Mouse (Mus musculus) thymus, postnatal 36 days (tissue): ENCODE results near the gene Syn3.

ENCODE experiments used
- DNase-seq, 2 experiments: peaks; one replicate each; pipeline ENCODE4 v3.0.0; 2022; ENCODE audit warnings: mixed read lengths in 2 of 2

Gene Syn3

GRCm38 (mm10) chr10:86193863-86194434, 304.7 kb downstream of the Syn3 start:
- DNase-seq, result no peak

GRCm38 (mm10) chr10:86188614-86189013, 310.1 kb downstream of the Syn3 start:
- DNase-seq, result no peak

DNA sequence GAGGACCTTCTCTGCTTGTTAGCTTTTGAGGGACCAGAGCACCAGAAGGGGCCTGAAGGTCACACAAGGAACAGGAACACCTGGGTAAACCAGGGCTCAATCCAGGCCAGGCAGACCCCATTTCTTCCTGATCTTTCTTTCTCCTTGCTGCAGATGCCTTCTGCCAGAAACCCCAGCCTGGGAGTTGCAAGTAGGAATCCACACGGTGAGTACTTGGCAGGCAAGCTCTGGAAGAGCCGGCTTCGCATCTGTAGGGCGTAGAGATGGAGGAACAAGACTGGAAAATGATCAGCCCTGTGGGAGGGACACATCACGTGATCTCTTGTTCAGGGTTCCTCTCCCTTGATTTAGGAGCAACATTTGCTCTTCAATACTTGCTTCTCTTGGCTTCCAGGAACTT, 310.8 kb downstream of the Syn3 start:
- DNase-seq, result no peak

- DNase-seq, result no peak
These were observed 315.4 kb downstream of the Syn3 start for GRCm38 (mm10) chr10:86183148-86183885.

DNA sequence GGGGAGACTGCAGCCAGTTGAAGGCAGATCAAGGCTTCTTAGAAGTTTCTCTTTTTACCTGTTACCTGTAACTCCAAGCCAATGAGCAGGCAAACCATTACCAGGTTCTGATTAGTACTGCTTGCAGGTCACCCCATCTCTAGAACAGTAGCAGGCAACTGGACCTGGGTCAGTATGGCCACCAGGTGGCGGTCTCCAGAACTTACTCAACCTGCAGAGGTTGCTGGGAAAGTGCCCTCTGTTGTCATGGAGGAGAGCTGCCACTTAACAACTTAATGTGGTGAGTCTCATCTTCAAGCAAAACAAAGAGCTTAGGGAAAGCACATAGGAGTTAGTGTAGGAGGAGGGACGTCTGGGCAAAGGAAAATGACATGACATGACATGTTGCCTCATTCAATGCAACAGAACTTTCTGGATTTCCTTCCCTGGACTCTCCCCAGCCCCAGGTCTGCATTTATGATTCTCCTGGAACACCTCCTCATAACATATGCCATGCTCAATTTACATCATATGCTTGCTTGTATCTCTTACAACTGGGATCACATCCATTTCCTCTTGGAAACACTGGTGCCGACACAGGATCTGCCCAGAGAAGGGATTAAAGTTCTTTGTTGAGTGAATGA, 316.4 kb downstream of the Syn3 start:
- peak; percentile 17 to 30 for DNase-seq

DNA sequence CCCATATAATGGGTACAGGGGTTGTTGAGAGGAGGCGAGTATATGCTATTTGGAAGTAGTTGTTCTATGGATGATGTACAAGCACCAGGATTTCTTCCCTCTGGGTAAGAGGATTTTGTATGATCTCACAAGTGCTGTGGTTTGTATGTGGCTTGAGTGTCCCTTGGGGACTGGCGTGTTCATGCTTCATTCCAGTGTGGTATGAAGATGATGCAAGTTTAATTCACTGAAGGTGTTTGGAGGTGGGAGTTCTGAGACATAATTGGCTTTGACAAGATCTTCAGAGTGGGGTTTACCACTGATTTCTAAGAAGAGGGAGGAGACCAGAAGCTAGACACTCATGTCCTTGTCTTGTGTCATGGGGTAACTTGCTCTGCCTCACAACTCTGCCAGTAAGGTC, 322.3 kb downstream of the Syn3 start:
- no peak for DNase-seq

- DNase-seq, result no peak
These were observed 324.7 kb downstream of the Syn3 start for GRCm38 (mm10) chr10:86174017-86174416.

DNA sequence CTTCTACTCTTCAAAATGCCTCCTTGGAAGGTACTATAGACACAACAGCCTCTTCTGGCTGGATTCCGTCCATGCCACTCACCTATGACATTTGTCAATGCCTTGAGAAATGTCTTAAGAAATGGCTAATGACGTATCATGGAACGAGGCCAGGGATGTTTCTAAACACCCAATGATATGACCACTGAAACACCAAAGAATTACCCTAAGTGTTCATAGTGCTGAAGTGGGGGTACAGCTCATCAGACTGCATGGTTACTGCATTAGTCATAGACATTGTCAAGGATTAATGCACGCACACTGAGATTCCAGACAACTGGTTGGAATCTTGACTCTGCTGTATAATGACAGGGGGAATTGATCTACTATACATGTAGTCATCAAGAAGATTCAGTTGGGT, 325.4 kb downstream of the Syn3 start:
- no peak for DNase-seq

DNA sequence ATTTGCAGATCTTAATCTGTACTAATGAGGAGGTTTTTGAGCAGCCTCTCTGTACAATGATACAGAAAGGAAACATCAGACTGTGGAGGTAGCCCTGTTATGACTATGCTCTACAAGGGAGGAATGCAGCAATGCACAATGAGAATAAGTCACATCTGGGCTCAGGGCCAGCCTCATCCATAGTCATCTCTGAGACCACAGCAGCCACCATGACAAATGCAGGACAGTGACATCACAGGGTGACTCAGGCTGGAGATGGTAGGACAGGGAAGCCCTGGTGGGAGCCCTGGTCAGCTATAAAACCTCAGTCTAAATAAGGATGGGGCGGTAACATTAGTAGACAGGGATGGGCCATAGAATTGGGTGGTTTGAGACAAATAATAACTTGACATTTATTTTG, 327.4 kb downstream of the Syn3 start:
- no peak for DNase-seq

- no peak for DNase-seq
These were observed 330.6 kb downstream of the Syn3 start for GRCm38 (mm10) chr10:86168084-86168483.

GRCm38 (mm10) chr10:86166854-86167268, 331.8 kb downstream of the Syn3 start:
- no peak for DNase-seq

DNA sequence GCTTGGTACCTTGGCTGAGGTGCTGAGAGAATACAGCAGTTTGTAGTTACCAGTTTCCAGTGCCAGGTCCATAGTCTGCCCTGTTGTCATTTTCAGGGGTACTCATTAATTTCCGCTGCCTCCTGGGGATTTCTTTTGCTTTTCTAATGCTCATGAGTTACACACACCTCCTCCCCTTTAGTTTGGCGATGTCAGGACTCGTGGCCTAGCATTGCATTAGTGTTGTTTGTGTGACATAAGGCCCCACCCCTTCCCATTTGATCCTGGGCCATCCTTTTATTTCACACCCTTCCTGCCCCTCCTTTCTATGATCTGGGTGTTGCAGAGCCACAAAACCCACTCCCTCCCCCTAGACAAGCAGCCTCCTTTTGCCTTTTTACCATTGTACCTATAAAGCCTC, 334.6 kb downstream of the Syn3 start:
- no peak for DNase-seq

DNA sequence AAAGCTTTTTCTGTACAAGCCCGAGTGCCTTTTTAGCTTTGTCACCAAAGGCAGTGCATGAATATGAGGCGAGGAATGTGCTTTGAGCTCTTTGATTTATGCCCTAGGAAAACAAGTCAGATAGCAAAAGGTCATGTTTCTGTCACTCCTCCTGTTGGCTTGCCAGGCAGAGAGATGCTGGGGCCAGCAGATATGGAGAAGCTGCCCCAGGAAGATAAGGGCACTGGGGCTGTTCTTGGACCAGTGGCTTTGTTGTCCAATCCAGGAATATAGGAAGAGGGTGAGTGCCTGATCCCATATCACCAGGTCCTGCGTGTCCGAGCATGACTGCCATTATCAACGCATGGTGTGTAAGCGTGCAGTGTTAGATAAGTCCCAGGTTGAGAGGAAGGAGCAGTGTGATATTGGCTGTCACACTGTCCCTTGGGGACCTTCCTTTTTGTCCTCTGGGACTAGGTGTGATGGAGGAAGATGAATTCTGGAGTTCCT, 336.9 kb downstream of the Syn3 start:
- no peak for DNase-seq

DNA sequence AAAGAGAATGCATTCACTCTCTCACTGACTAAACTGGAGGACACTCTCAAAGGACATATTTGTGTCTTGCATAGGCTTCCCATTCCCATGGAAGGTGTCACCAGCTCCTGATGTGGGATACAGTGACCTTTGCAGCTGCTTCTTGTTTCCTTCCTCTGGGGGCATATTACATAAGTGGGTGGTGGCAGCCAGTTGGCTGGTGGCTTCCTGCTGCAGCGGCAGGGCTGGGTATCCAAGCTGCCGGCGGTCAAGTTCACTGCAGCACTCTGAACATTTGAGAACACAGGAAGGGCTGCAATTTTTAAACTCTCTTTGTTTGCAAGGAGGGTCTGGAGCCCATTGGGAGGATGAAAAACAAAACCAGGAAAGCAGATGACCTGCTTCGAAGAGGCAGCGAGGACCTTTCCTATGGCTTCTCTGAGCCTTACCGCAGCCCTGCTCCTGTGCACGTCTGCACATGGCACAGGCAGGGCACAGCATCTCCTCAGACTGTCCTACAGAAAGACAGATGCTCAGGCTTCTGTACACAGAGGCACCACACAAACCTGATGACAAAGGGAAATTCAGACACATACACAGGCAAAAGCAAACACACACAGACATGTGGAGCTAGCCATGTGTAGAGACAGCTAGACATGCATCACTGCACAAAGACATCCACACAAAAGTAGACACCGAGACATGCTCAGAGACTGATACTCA, 340.3 kb downstream of the Syn3 start:
- DNase-seq, result no peak

GRCm38 (mm10) chr10:86155344-86155743, 343.4 kb downstream of the Syn3 start:
- no peak for DNase-seq

DNA sequence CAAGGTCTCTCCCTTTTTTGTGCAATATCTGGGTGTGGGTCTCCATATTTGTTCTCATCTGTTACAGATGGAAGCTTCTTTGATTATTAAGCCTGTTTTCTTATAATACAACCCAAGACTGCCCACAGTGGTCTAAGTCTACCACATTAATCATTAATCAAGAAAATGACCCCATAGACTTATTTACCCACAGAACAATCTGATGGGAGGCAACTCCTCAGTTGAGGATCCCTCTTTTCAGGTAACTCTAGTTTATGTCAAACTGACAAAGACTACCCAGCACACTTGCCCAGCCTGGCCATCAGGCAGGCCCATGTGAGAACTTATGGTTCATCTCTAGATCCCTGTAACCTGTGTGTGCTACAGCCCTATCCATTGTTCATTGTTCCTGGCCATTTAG, 345.5 kb downstream of the Syn3 start:
- no peak for DNase-seq

DNA sequence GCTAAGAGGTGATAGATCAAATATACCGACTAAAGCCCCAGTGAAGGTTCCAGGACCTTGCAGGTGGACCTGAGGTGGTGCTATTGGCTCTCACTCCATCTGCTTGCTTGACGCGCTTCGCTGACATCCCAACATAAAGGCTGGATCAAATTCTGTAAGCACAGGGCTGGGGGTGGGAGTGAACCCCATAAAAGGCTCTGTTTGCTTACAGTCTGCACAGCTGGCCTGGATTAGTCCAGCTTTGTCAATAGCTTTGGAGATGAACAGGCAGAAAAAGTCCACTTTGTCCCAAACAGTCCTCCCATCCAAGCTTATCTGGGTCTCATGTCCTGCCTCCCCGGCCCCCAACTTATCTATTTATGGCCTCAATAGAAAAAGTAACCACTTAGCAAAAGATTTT, 347.3 kb downstream of the Syn3 start:
- no peak for DNase-seq

DNA sequence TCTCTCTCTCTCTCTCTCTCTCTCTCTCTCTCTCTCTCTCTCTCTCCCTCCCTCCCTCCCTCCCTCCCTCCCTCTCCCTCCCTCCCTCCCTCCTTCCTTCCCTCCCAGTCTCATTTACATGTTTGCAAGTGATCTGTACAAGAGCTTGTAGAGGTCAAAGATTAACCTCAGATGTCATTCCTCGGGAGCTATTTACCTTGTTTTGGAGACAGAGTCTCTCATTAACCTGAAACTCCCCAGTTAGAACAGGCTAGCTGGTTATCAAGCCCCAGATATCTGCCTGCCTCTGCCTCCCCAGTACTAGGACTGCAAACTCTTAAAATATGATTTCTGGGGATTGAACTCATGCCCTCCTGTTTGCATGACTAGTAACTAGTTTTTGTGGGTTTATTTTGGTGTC, 348.6 kb downstream of the Syn3 start:
- no peak for DNase-seq

GRCm38 (mm10) chr10:86149029-86149818, 349.5 kb downstream of the Syn3 start:
- no peak for DNase-seq

- DNase-seq, result no peak
These were observed 359.5 kb downstream of the Syn3 start for GRCm38 (mm10) chr10:86139061-86139681.

GRCm38 (mm10) chr10:86137589-86138173, 361.0 kb downstream of the Syn3 start:
- DNase-seq, result no peak

- DNase-seq, result no peak
These were observed 361.6 kb downstream of the Syn3 start for GRCm38 (mm10) chr10:86137106-86137505.
